Mouse (Mus musculus) limb, embryonic 15.5 days (tissue): ENCODE results near the gene Arap2. TPM values are rescaled to one million over a fixed set of nuclear protein-coding genes. Genes with fewer than 3 reads are reported as not detected.

Source experiments
- ATAC-seq: fragments of 200-750 bp; cut with Nextera tagmentation; 2 replicates; pipeline ENCODE4 v1.8.0; 2017; ENCODE audit warnings: low read depth, moderate TSS enrichment; ENCODE audit not compliant: insufficient number of reproducible peaks, low FRiP score, low TSS enrichment
- H3K27ac ChIP-seq: fragments of 300-500 bp; sonication (generic); 2 replicates; pipeline ENCODE4 v1.5.1; 2015; ENCODE audit warnings: moderate library complexity, mild to moderate bottlenecking, inconsistent platforms
- H3K27me3 ChIP-seq: fragments of 300-500 bp; sonication (generic); 2 replicates; pipeline ENCODE4 v1.6.1; 2015; ENCODE audit warnings: inconsistent platforms
- H3K36me3 ChIP-seq: fragments of 300-500 bp; sonication (generic); 2 replicates; pipeline ENCODE4 v1.6.1; 2015; ENCODE audit warnings: inconsistent platforms
- H3K4me1 ChIP-seq: fragments of 300-500 bp; sonication (generic); 2 replicates; pipeline ENCODE4 v1.6.1; 2015; ENCODE audit warnings: inconsistent platforms
- H3K4me2 ChIP-seq: fragments of 300-500 bp; sonication (generic); 2 replicates; pipeline ENCODE4 v1.6.1; 2015; ENCODE audit warnings: mild to moderate bottlenecking, inconsistent platforms
- H3K4me3 ChIP-seq: fragments of 300-500 bp; sonication (generic); 2 replicates; pipeline ENCODE4 v1.5.1; 2015; ENCODE audit warnings: mild to moderate bottlenecking, inconsistent platforms
- H3K9ac ChIP-seq: fragments of 300-500 bp; sonication (generic); 2 replicates; pipeline ENCODE4 v1.6.1; 2015; ENCODE audit warnings: inconsistent platforms
- H3K9me3 ChIP-seq: fragments of 300-500 bp; sonication (generic); 2 replicates; pipeline ENCODE4 v1.6.1; 2016; ENCODE audit warnings: inconsistent platforms
- WGBS: fragments of 180-500 bp; shearing (Covaris S2); methylation state at CpG from one replicate; pipeline ENCODE4 v1.1.7; 2015; 5-methylcytosine and 5-hydroxymethylcytosine counted together
- polyA plus RNA-seq: library from polyadenylated mRNA; unstranded; fragments of >200 nt; fragmentation: Nextera tagmentation; extraction: Ambion mirVana; gene quantifications from 2 replicates; pipeline ENCODE4 v1.2.1, GENCODE M21; 2015

Arap2 gene
- polyA plus RNA-seq, 1 experiment from 2014 or later = 12.0 TPM

DNA sequence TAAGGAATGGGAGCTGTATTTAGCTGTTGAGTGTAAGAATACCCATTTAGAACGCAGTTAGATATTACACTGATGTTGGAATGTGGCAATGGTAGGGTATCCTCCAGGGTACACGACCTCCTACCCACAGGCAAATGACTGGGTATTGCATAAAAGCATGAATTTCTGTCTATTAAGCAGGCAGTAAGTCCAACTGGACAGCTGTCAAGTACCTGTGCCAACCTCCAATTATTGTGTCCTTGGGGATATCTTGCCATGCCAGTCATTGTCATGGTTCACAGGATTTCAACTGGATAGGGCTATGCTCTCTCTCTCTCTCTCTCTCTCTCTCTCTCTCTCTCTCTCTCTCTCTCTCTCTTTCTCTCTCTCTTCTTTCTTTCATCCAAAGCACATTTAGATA is 40.4 kb downstream of the Arap2 start:
- no peak for ATAC-seq
- WGBS = 65% methylated on average over 2 of the region's 2 CpGs
- Histone ChIP-seq H3K27me3 (no peaks in the 10 kb centered on the region), H3K9me3 (no peaks in the 10 kb centered on the region), H3K27ac (no peak overlapping the region), H3K9ac (no peak overlapping the region), H3K36me3 (no peaks in the 10 kb centered on the region), H3K4me1 (no peaks in the 10 kb centered on the region), H3K4me2 (no peak overlapping the region), H3K4me3 (no peak overlapping the region)

DNA sequence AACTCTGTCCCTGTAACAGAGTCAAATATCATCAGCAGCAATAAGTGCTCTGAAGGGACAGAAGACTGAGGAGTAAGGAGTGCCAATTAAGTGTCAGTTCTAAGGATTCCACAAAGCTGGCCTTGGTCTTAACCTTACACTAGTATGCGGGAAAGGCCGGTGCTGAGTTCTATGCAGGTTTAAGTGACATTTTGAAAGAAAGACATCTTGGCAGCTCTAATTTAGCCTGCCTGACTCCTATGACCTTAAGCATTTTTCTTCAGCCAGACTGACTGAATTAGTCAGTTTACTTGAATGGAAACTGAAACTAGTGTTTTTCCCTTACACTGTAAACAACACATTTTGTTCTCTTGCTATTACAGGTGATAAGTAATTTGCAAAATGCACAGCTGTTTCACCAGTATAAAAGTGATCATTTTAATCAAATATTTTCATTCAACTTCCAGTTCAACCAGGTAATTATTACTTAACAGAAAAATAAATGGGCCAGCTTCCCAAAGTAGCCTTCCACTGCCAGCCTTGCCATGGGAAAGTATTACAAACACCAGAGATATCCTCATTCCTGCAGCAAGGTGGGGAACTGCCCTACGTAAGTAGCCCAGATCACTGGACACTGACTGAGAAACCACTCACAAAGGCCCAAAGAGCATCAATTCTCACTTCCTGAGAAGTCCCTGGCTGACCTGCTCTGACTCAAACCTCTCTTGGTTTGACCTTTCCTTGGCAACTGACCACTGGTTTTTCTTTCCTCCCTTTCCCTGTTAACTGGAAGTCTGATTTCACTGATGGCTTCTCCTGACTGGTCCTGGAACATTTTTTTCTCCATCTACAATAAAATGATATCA is 42.5 kb downstream of the Arap2 start:
- 84% methylated on average over 3 of the region's 3 CpGs for WGBS
- Histone ChIP-seq H3K27me3 (no peaks in the 10 kb centered on the region), H3K36me3 (no peaks in the 10 kb centered on the region), H3K4me3 (no peak overlapping the region), H3K4me2 (no peak overlapping the region), H3K9me3 (no peaks in the 10 kb centered on the region), H3K27ac (no peak overlapping the region), H3K9ac (no peak overlapping the region), H3K4me1 (no peaks in the 10 kb centered on the region)
- ATAC-seq = no peak

DNA sequence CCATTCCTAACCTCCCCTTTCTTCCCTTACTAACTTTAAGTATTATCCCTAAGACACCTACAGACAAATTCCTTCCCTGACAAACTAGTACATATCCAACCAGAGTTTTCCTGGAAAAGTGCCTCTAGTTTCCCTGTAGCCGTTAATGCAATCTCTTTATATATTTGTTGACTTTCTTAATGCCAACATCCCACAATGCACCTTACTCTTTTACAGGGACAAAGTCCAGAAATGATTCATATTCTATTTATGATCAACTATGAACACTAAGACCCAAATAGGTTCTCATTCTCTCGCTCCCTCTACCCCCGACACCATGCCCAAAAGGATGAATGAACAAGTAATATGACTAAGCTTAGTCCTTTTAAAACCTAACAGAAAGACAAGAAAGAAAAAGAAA is 49.5 kb downstream of the Arap2 start:
- H3K4me1 ChIP-seq = no peaks in the 10 kb centered on the region
- no peak overlapping the region for H3K27ac ChIP-seq
- WGBS = 84% methylated on average over 3 of the region's 3 CpGs
- ATAC-seq = no peak
- no peaks in the 10 kb centered on the region for H3K9me3 ChIP-seq
- no peaks in the 10 kb centered on the region for H3K27me3 ChIP-seq
- no peak overlapping the region for H3K4me3 ChIP-seq
- no peaks in the 10 kb centered on the region for H3K36me3 ChIP-seq
- H3K9ac ChIP-seq = no peak overlapping the region
- H3K4me2 ChIP-seq = no peak overlapping the region

DNA sequence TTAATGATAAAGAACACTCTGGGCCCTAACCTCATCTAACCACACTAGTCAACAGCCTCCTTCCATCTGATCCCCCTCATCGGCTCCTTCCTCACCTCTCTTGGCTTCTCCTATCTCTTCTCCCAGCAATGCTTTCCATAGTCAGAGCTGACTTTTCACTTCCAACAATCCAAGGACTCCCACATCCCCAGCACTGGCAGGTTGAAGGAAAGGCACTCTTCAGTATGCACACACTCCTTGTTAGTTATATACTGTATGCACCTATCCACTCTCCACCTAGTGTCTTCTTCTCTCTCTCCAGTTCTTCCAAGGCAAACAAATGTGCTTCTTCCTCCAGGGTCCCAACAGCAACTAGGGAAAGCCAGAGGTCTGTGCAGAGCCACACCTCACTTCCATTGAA is 50.0 kb downstream of the Arap2 start:
- no peaks in the 10 kb centered on the region for H3K36me3 ChIP-seq
- H3K27ac ChIP-seq = no peak overlapping the region
- H3K4me2 ChIP-seq = no peak overlapping the region
- no peak for ATAC-seq
- no peak overlapping the region for H3K9ac ChIP-seq
- 86% methylated on average over 1 of the region's 1 CpGs for WGBS
- H3K27me3 ChIP-seq = no peaks in the 10 kb centered on the region
- no peaks in the 10 kb centered on the region for H3K4me1 ChIP-seq
- H3K9me3 ChIP-seq = no peaks in the 10 kb centered on the region
- H3K4me3 ChIP-seq = no peak overlapping the region

DNA sequence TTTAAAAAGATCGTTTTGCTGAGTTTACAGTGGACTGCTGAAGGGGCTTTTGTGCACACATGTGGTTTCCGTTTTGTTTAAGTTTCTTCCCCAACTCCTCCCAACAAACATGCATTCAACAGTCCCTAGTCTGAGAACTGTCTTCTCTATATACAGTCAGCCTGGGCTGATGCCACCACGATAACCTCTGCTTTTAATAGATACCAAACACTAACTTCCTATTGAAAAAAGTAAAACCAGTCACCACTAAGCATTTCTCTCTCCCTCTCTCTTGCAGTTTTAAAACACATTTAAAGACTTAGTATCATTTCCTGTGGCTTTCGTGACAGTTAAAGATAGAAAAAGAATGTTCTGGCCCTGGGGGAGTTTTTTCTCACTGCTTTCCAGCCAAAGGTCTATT is 50.5 kb downstream of the Arap2 start:
- Histone ChIP-seq H3K36me3 (no peaks in the 10 kb centered on the region), H3K4me1 (no peaks in the 10 kb centered on the region), H3K27me3 (no peaks in the 10 kb centered on the region), H3K4me2 (no peak overlapping the region), H3K27ac (no peak overlapping the region), H3K9me3 (no peaks in the 10 kb centered on the region), H3K9ac (no peak overlapping the region), H3K4me3 (no peak overlapping the region)
- ATAC-seq = no peak
- 33% methylated on average over 4 of the region's 4 CpGs for WGBS

DNA sequence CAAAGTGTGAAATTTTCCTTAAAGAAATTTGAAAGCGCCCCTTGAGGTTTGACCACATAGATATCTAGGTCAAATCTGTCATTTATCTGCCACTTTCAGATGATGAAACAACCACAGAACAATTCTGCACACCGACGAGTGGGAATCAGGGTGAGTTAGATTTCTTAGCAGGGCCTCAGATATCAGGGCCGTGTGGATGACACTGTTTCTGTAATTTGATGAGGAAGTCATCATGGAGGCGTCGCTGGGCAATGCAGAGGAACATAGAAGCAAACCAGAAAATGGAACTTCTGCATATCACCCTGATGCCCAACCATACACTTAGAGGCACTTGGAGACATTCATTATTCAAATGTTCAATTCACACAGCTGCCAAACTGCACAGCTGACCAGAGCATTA is 55.0 kb downstream of the Arap2 start:
- no peaks in the 10 kb centered on the region for H3K36me3 ChIP-seq
- H3K4me1 ChIP-seq = no peaks in the 10 kb centered on the region
- no peak overlapping the region for H3K4me2 ChIP-seq
- H3K9me3 ChIP-seq = no peaks in the 10 kb centered on the region
- no peak overlapping the region for H3K9ac ChIP-seq
- no peak overlapping the region for H3K27ac ChIP-seq
- no peak overlapping the region for H3K4me3 ChIP-seq
- ATAC-seq = no peak
- WGBS = 84% methylated on average over 6 of the region's 6 CpGs
- H3K27me3 ChIP-seq = no peaks in the 10 kb centered on the region

DNA sequence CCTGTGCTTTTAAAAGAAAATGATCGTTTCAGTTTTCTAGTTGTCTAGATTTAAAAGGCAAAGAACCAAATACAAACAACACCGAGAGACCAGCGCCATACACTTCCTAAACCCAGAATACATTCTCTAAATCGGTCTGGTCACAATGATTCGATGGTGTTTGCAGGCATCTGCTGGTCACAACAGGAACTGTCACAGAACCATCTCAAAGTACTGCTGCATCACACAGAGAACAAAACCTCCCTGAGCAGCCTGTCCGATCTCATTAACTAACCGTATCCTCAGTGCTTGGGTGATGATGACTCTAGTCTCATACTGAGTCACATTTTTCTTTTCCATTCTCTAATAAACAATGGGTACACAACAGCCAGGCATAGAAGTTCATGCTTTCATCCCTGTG is 59.1 kb downstream of the Arap2 start:
- no peaks in the 10 kb centered on the region for H3K4me1 ChIP-seq
- 64% methylated on average over 7 of the region's 7 CpGs for WGBS
- H3K9me3 ChIP-seq = no peaks in the 10 kb centered on the region
- ATAC-seq = no peak
- H3K36me3 ChIP-seq = no peaks in the 10 kb centered on the region
- H3K27me3 ChIP-seq = no peaks in the 10 kb centered on the region
- H3K9ac ChIP-seq = no peak overlapping the region
- H3K4me3 ChIP-seq = no peak overlapping the region
- H3K27ac ChIP-seq = no peak overlapping the region
- no peak overlapping the region for H3K4me2 ChIP-seq

DNA sequence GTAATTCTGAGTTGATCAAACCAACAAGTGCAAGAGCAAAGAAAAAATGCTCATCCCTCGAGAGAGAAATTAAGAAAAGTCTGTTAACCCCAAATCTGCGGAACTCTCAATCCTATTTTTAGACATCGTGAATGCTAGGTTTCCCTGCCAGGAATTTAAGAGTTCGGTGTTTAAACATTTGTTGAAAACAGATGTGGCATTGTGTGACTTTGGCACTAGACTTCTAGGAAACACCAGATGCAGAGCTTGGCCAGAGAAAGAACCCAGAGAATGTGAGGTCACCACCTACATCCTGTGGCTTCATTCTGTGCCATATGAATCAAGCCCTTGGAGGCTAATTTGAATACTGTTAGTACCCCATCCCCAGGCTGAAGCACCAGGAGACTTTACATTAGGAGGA is 76.0 kb downstream of the Arap2 start:
- no peaks in the 10 kb centered on the region for H3K27me3 ChIP-seq
- 17% methylated on average over 4 of the region's 4 CpGs for WGBS

DNA sequence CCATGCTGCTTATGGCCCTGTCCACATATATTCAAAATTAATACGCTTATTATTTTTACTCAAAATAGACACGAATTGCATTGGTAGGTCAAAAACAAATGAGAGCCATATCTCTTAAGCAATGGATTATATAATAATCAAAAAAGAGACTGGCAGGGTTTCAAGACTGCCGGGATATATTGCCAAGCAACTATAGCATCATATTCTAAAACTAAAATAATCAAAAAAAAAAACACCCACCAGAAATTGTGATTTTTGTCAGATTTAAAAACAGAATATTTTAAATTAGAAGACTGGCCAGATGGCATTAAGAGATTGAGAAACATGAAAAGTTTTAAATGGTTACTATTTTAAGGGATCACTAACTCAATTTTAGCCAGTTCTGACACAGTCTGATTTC is 82.2 kb downstream of the Arap2 start:
- 82% methylated on average over 3 of the region's 3 CpGs for WGBS
- H3K27ac ChIP-seq = no peak overlapping the region
- no peaks in the 10 kb centered on the region for H3K36me3 ChIP-seq
- no peak overlapping the region for H3K4me3 ChIP-seq
- H3K4me1 ChIP-seq = no peaks in the 10 kb centered on the region
- no peak overlapping the region for H3K9ac ChIP-seq
- no peaks in the 10 kb centered on the region for H3K27me3 ChIP-seq
- H3K9me3 ChIP-seq = no peaks in the 10 kb centered on the region
- ATAC-seq = no peak
- no peak overlapping the region for H3K4me2 ChIP-seq

More for the DNA sequence above, 76.0 kb downstream of the Arap2 start:
- no peak for ATAC-seq
- H3K27ac ChIP-seq = no peak overlapping the region
- H3K9ac ChIP-seq = no peak overlapping the region
- H3K36me3 ChIP-seq = no peaks in the 10 kb centered on the region
- H3K4me2 ChIP-seq = no peak overlapping the region
- 0 out of 2 replicates have a peak, but pooled peaks cover 4% of the 10 kb centered on the region for H3K4me1 ChIP-seq
- H3K9me3 ChIP-seq = no peaks in the 10 kb centered on the region
- H3K4me3 ChIP-seq = no peak overlapping the region

DNA sequence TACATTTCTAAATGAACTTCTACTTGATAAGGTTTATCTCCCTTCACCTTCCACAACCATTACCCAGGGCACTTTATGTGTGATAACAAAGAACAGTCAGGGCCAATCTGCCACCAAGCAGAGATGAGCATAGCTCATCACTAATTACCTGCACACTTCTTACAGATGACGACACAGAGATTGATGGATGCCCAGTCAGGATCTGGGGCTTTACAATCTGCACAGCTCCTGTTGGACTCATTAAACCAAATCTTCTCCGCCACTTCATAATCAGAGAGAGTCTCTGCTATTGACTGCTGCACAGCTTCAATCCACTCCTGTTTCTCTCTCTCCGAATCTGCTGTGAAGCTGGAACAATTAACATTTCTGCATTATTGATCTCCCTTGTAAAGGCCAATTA is 82.8 kb downstream of the Arap2 start:
- H3K9ac ChIP-seq = no peak overlapping the region

DNA sequence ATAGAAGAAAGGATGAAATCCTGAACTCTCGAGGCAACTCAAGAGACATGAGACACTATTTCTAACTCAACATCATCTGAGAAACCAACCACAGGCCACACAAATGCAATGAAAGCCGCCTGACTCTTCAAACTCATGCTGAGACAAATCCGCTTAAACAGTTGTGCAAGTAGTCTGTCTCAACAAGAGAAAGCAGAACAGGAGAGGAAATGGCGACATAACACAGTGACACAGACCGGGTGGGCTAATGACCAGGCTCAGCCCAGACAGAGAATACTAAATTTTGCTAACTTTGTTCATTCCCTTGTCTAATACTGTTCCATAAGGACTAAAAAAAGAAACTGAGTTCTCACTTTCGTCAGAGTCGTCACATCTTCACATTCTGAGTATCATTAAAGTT is 88.6 kb downstream of the Arap2 start:
- H3K9ac ChIP-seq = no peak overlapping the region
- H3K4me2 ChIP-seq = no peak overlapping the region
- no peaks in the 10 kb centered on the region for H3K27me3 ChIP-seq
- H3K4me3 ChIP-seq = no peak overlapping the region
- H3K4me1 ChIP-seq = no peaks in the 10 kb centered on the region
- WGBS = 88% methylated on average over 7 of the region's 7 CpGs
- ATAC-seq = no peak
- H3K36me3 ChIP-seq = no peaks in the 10 kb centered on the region
- H3K27ac ChIP-seq = no peak overlapping the region
- H3K9me3 ChIP-seq = no peaks in the 10 kb centered on the region

More for the DNA sequence above, 82.8 kb downstream of the Arap2 start:
- Histone ChIP-seq H3K4me1 (no peaks in the 10 kb centered on the region), H3K4me3 (no peak overlapping the region), H3K27ac (no peak overlapping the region), H3K36me3 (no peaks in the 10 kb centered on the region), H3K9me3 (no peaks in the 10 kb centered on the region), H3K4me2 (no peak overlapping the region), H3K27me3 (no peaks in the 10 kb centered on the region)
- 76% methylated on average over 3 of the region's 3 CpGs for WGBS
- ATAC-seq = no peak

DNA sequence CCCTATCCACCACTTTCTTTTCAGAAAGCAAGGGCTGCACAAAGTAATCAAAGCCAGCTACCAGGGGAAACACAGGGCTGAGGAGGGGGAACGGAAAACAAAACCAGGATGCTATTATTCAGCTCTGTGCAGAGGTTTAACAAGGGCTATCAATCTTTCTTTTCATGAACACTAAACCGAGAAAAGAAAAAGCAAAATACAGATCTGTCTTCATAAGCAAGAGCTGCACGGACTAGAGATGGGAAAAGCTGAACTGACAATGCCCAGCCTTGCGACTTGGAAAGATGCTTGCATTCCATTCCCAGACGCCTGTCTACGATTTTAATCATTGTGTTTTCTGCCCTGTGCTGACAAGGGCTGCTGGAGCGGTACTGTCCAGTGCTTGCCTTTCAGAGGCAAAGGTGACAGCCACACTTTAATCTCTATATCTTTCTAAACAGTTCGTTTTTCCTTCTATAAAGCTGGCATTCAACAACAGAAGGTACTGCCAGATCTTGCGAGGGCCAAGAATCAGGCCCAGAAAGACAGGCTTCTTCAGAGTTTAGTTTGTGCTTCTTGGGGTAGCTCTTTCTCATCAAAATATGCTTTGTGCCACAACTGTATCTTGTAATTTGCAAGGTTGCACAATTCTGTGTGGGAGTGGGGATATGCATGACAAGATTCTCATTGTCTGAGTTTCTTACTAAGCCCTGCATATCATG is 93.1 kb downstream of the Arap2 start:
- WGBS = 34% methylated on average over 9 of the region's 9 CpGs
- Histone ChIP-seq H3K36me3 (no peaks in the 10 kb centered on the region), H3K27me3 (no peaks in the 10 kb centered on the region), H3K9me3 (no peaks in the 10 kb centered on the region), H3K4me2 (no peak overlapping the region), H3K4me3 (no peak overlapping the region), H3K27ac (no peak overlapping the region), H3K9ac (no peak overlapping the region), H3K4me1 (no peaks in the 10 kb centered on the region)
- ATAC-seq = no peak
